Mouse (Mus musculus) c-Kit-positive CD71-negative TER-119-negative erythroid progenitor cells, embryonic 14.5 days (primary cell): ENCODE results near the gene Rbpj.

Experiments used
- DNase-seq: peaks from one replicate; pipeline ENCODE4 v3.0.0-alpha.2; 2013; ENCODE audit warnings: low read depth

Gene Rbpj

GRCm38 (mm10) chr5:53551910-53552309 lies 86.0 kb downstream of the Rbpj start:
- DNase-seq = no peak

- no peak for DNase-seq
Observed at GRCm38 (mm10) chr5:53553281-53553680, 87.3 kb downstream of the Rbpj start.

GRCm38 (mm10) chr5:53554180-53554579 lies 88.2 kb downstream of the Rbpj start:
- DNase-seq = no peak

GRCm38 (mm10) chr5:53554926-53555325 lies 89.0 kb downstream of the Rbpj start:
- no peak for DNase-seq

- no peak for DNase-seq
Observed at GRCm38 (mm10) chr5:53555474-53555873, 89.5 kb downstream of the Rbpj start.

GRCm38 (mm10) chr5:53555929-53556328 lies 90.0 kb downstream of the Rbpj start:
- DNase-seq = no peak

- DNase-seq = no peak
Observed at GRCm38 (mm10) chr5:53557544-53558260, 91.8 kb downstream of the Rbpj start.

GRCm38 (mm10) chr5:53561160-53561559 lies 95.2 kb downstream of the Rbpj start:
- DNase-seq = no peak

- DNase-seq = no peak
Observed at GRCm38 (mm10) chr5:53564309-53564708, 98.4 kb downstream of the Rbpj start.

- DNase-seq = no peak
Observed at GRCm38 (mm10) chr5:53565213-53565794, 99.4 kb downstream of the Rbpj start.

GRCm38 (mm10) chr5:53566485-53567083 lies 100.6 kb downstream of the Rbpj start:
- DNase-seq = no peak

- no peak for DNase-seq
Observed at GRCm38 (mm10) chr5:53572496-53572895, 106.5 kb downstream of the Rbpj start.

- DNase-seq = no peak
Observed at GRCm38 (mm10) chr5:53574883-53575442, 109.0 kb downstream of the Rbpj start.

GRCm38 (mm10) chr5:53577272-53577889 lies 111.4 kb downstream of the Rbpj start:
- no peak for DNase-seq

GRCm38 (mm10) chr5:53584069-53584767 lies 118.3 kb downstream of the Rbpj start:
- DNase-seq = no peak

GRCm38 (mm10) chr5:53588421-53589171 lies 122.6 kb downstream of the Rbpj start:
- DNase-seq = peak; percentile 74

GRCm38 (mm10) chr5:53589172-53589960 lies 123.4 kb downstream of the Rbpj start:
- peak; percentile 80 for DNase-seq

- DNase-seq = peak; percentile 85
Observed at GRCm38 (mm10) chr5:53590179-53590765, 124.3 kb downstream of the Rbpj start.

- DNase-seq = no peak
Observed at GRCm38 (mm10) chr5:53590875-53591682, 125.1 kb downstream of the Rbpj start.
